Mouse (Mus musculus): ENCODE measurements around the gene Gabrq.

DNA sequence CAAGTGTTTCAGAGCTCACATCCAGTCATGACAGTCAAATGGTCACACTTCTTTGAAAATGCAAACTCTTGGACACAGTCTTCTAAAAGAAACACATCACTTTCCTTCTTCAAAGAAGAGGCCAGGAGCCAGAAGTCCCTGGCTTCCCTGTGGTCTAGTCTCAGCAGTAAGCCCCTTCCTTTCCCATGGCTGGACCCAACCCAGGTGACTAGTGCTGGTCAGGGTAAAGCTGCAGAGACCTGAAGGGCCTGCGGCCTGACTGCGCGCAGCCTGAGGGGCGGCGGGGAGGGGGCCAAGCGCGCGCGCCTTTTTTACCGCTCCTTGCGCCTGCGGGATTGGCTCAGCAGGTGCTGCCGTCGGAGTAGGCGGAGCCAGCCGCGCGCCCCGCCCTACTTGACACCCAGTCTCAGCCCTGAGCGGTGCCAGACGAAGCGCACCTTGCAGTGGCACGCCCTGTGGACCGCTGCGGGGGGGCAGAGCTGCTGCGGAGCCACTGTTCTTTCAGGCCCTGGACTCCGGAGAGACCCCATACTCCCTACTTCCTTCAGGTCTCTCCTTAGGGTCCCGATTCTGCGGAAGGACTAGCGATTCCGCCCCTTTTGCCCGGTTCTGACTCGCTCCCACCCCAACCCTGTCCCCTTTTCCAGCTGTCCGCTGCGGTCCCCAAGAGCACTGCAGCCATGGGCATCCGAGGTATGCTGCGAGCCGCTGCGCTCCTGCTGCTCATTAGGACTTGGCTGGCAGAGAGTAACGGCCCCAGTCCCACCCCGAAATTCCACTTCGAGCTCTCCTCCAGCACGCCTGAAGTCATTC lies at the start of gene Gabrq:
- TF ChIP-seq CTCF (conservative IDR thresholded peaks at IDR 0.05; ENCODE audit: low read length) (no peak), POU5F1 (IDR thresholded peaks at IDR 0.05; ENCODE audit: borderline replicate concordance, low read length) (no peak)
